Mouse (Mus musculus) thymus, postnatal 0 days (tissue): ENCODE results near the gene Mkln1. TPM values are rescaled to one million over a fixed set of nuclear protein-coding genes. Genes with fewer than 3 reads are reported as not detected.
"Not testable (repeated sequence)": the region's sequence is repeated elsewhere in the genome, so short reads cannot be mapped to it uniquely, and the experiment has no call there.

Experiments
- DNase-seq: peaks from one replicate; pipeline ENCODE4 v3.0.0-alpha.2; 2015; ENCODE audit warnings: low spot score
- polyA plus RNA-seq: library from polyadenylated mRNA; unstranded; fragments of >200 nt; fragmentation: Nextera tagmentation; extraction: Ambion mirVana; gene quantifications from 2 replicates; pipeline ENCODE4 v1.2.1, GENCODE M21; 2015

Gene Mkln1
- polyA plus RNA-seq, 1 experiment from 2014 or later = 207 TPM

GRCm38 (mm10) chr6:31549361-31550051 is 151.0 kb downstream of the Mkln1 start:
- DNase-seq = no peak

DNA sequence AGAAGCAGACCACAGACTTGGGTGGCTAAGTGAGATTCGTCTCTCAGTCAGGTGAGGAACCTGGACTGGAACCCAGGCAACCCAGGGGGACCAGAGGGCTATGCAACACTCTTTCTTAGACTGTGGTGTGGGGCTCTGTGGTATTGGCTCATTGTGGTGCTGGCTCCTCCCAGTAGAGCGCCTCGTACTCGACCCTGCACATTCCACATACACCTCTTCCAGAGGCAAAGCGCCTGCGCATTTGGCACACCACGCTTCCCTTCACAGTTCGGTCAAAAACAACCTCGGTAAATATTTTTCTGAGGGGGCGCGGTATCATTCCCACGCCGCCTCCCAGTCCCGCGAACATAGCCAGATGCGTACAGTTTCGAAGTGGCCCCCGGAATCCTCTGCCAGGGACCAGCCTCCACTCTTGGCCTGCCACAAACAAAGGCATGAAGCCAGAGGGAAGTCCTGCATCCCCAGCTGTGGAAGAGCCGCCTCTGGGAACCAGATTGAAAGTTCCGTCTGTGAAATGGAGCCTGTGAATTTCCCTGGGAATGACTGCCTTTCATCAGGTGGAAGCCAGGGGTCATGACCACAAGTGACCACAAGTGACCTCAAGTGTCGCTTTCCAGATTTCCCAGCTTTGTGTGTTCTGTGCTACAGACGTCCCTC is 152.5 kb downstream of the Mkln1 start:
- DNase-seq = no peak

- DNase-seq = no peak
These were observed 158.0 kb downstream of the Mkln1 start for GRCm38 (mm10) chr6:31556460-31557100.

GRCm38 (mm10) chr6:31560138-31560959 is 161.8 kb downstream of the Mkln1 start:
- DNase-seq = no peak

- DNase-seq = not testable (repeated sequence)
These were observed 163.4 kb downstream of the Mkln1 start for GRCm38 (mm10) chr6:31561948-31562347.

GRCm38 (mm10) chr6:31562371-31563080 is 164.0 kb downstream of the Mkln1 start:
- DNase-seq = no peak

DNA sequence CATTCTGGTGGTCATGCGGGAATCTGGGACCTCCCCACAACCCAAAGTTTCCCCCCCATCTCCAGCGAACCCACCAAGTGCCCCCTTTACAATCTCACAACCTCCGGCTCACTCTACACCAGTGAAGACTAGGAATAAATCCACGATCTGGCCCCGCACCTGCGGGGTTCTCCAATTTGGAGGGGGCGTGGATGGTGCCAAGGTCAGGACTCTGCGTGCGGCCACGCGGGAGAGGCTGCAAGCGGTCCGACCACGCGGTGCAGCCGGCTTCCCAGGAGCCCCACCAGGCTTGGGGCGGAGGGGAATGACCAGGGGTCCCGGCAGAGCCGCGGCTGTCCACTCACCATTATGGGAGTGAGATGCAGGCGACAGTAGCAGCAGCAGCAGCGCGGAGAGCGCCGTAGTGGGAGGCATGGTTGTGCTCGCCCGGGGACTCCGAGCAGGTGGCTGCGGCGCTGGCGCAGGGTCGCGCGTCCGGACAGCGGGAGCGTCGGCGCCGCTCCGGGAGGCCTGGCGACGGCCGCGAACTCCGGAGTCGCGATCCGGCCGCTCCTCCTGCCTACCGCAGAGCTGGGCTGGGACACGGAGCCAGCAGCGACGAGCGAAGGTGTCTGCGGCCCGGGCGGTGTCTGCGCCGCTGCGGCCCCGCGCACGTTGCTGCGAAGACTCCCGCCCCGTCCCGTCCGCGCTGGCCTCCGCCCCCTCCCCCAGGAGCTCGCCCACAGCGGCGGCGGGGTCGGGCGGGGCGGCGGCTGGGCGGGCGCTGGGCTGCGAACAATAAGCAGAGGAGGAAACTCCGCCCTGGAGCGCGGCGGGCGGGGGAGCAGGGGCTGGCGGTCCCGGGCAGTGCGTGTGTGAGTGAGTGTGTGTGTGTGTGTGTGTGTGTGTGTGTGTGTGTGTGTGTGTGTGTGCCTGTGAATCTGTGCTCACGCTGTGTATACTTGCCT is 165.0 kb downstream of the Mkln1 start, which contains the start of gene Podxl:
Gene Podxl, minus strand, starts transcription at position 747 of the 947 bp plus-strand sequence.
- DNase-seq = peak; percentile 53

- DNase-seq = no peak
These were observed 165.6 kb downstream of the Mkln1 start for GRCm38 (mm10) chr6:31564182-31564531.

GRCm38 (mm10) chr6:31564901-31565391 is 166.4 kb downstream of the Mkln1 start:
- DNase-seq = peak; percentile 19

Other genes starting within 250 kb of the Mkln1 start
- 1.5 and 1.6 TPM in 2 replicates for gene Podxl, start 165.2 kb downstream of the Mkln1 start, polyA plus RNA-seq